Mouse (Mus musculus) MEL-GATA-1-ER (cell line): ENCODE results near the gene Psd.

Experiments
- DNase-seq: peaks from one replicate; pipeline ENCODE4 v3.0.0-alpha.2; 2012; ENCODE audit warnings: low read depth; ENCODE audit errors: extremely low read depth

The Psd gene

GRCm38 (mm10) chr19:46339287-46339971 is 12.5 kb upstream of the Psd start:
- peak; percentile 92 for DNase-seq

- DNase-seq, result no peak
Observed at GRCm38 (mm10) chr19:46338942-46339286, 12.0 kb upstream of the Psd start.

- peak; percentile 98 for DNase-seq
Observed at GRCm38 (mm10) chr19:46338331-46338936, 11.5 kb upstream of the Psd start, which contains the start of gene Cuedc2. TSS of gene Cuedc2 (minus strand) at chr19:46338702.

- no peak for DNase-seq
Observed at GRCm38 (mm10) chr19:46337719-46338330, 10.9 kb upstream of the Psd start.

GRCm38 (mm10) chr19:46333906-46334305 is 7.0 kb upstream of the Psd start:
- no peak for DNase-seq

GRCm38 (mm10) chr19:46332721-46333339 is 5.9 kb upstream of the Psd start:
- no peak for DNase-seq

- no peak for DNase-seq
Observed at GRCm38 (mm10) chr19:46331936-46332335, 5.0 kb upstream of the Psd start.

GRCm38 (mm10) chr19:46331326-46331725 is 4.4 kb upstream of the Psd start:
- no peak for DNase-seq

GRCm38 (mm10) chr19:46330696-46331095 is 3.7 kb upstream of the Psd start:
- DNase-seq, result no peak

GRCm38 (mm10) chr19:46329951-46330350 is 3.0 kb upstream of the Psd start:
- no peak for DNase-seq

- no peak for DNase-seq
Observed at GRCm38 (mm10) chr19:46329031-46329641, 2.2 kb upstream of the Psd start.

- peak; percentile 94 for DNase-seq
Observed at GRCm38 (mm10) chr19:46328081-46329030, 1.4 kb upstream of the Psd start, which contains the start of gene Fbxl15. TSS of gene Fbxl15 (plus strand) at chr19:46328184.

GRCm38 (mm10) chr19:46327531-46328064 is 642 bp upstream of the Psd start:
- DNase-seq, result peak; percentile 16

- no peak for DNase-seq
Observed at GRCm38 (mm10) chr19:46326019-46326755, 769 bp downstream of the Psd start.

GRCm38 (mm10) chr19:46324918-46325317 is 2.0 kb downstream of the Psd start:
- no peak for DNase-seq

- no peak for DNase-seq
Observed at GRCm38 (mm10) chr19:46324366-46324765, 2.6 kb downstream of the Psd start.

- DNase-seq, result no peak
Observed at GRCm38 (mm10) chr19:46323716-46324115, 3.2 kb downstream of the Psd start.

- DNase-seq, result no peak
Observed at GRCm38 (mm10) chr19:46322996-46323572, 3.9 kb downstream of the Psd start.
